Mouse (Mus musculus): ENCODE measurements around the gene Aadacl3. TPM values are rescaled to one million over a fixed set of nuclear protein-coding genes. Genes with fewer than 3 reads are reported as not detected.

Gene Aadacl3
- not detected in 2 replicates for polyA plus RNA-seq (2014; fragmentation: Nextera tagmentation; extraction: Ambion mirVana)

GRCm38 (mm10) chr4:144463656-144464055, at the start of gene Aadacl3:
Gene Aadacl3 (minus strand): TSS chr4:144463756.
- DNase-seq (no peak), ATAC-seq (ENCODE audit: insufficient read depth) (no peak)
- TF ChIP-seq CTCF (IDR thresholded peaks at IDR 0.05; ENCODE audit: low read depth): no peak
- Histone ChIP-seq H3K27ac (ENCODE audit: low read depth) (no peak within 1 kb of the TSS), H3K9me3 (ENCODE audit: low read depth, low read length) (no peaks in the 10 kb centered on the region), H3K27me3 (ENCODE audit: insufficient read depth, low read length) (no peaks in the 10 kb centered on the region), H3K4me3 (ENCODE audit: low read depth, low read length) (no peak within 1 kb of the TSS), H3K9ac (no peak within 1 kb of the TSS), H3K4me2 (no peak within 1 kb of the TSS), H3K4me1 (ENCODE audit: insufficient read depth) (no peaks in the 10 kb centered on the region), H3K36me3 (ENCODE audit: insufficient read depth) (no peaks in the 10 kb centered on the region)
- WGBS: 67% methylated on average over 3 of the region's 3 CpGs

- Histone ChIP-seq H3K27ac (ENCODE audit: low read depth) (no peak overlapping the region), H3K36me3 (ENCODE audit: insufficient read depth) (no peaks in the 10 kb centered on the region), H3K4me1 (ENCODE audit: insufficient read depth) (no peaks in the 10 kb centered on the region), H3K9me3 (ENCODE audit: low read depth, low read length) (no peaks in the 10 kb centered on the region), H3K4me2 (no peak overlapping the region), H3K27me3 (ENCODE audit: insufficient read depth, low read length) (no peaks in the 10 kb centered on the region), H3K4me3 (ENCODE audit: low read depth, low read length) (no peak overlapping the region), H3K9ac (no peak overlapping the region)
- ATAC-seq (ENCODE audit: insufficient read depth) (no peak), DNase-seq (no peak)
- TF ChIP-seq CTCF (IDR thresholded peaks at IDR 0.05; ENCODE audit: low read depth): no peak
- WGBS: 76% methylated on average over 1 of the region's 1 CpGs
Measured at GRCm38 (mm10) chr4:144506518-144506917, 43.0 kb upstream of the Aadacl3 start.

GRCm38 (mm10) chr4:144493331-144493730, 29.8 kb upstream of the Aadacl3 start:
- Histone ChIP-seq H3K4me3 (ENCODE audit: low read depth, low read length) (no peak overlapping the region), H3K4me1 (ENCODE audit: insufficient read depth) (no peaks in the 10 kb centered on the region), H3K27me3 (ENCODE audit: insufficient read depth, low read length) (no peaks in the 10 kb centered on the region), H3K36me3 (ENCODE audit: insufficient read depth) (no peaks in the 10 kb centered on the region), H3K9me3 (ENCODE audit: low read depth, low read length) (no peaks in the 10 kb centered on the region), H3K4me2 (no peak overlapping the region), H3K27ac (ENCODE audit: low read depth) (no peak overlapping the region), H3K9ac (no peak overlapping the region)
- DNase-seq (no peak), ATAC-seq (ENCODE audit: insufficient read depth) (no peak)
- no peak for TF ChIP-seq CTCF (IDR thresholded peaks at IDR 0.05; ENCODE audit: low read depth)

- 71% methylated on average over 1 of the region's 1 CpGs for WGBS
- no peaks in the 10 kb centered on the region for H3K36me3 ChIP-seq (ENCODE audit: insufficient read depth)
- no peak for TF ChIP-seq CTCF (IDR thresholded peaks at IDR 0.05; ENCODE audit: low read depth)
- no peak overlapping the region for H3K4me2 ChIP-seq
- H3K4me3 ChIP-seq (ENCODE audit: low read depth, low read length): no peak overlapping the region
- H3K9me3 ChIP-seq (ENCODE audit: low read depth, low read length): no peaks in the 10 kb centered on the region
- DNase-seq (no peak), ATAC-seq (ENCODE audit: insufficient read depth) (no peak)
- H3K4me1 ChIP-seq (ENCODE audit: insufficient read depth): no peaks in the 10 kb centered on the region
- no peak overlapping the region for H3K9ac ChIP-seq
- H3K27ac ChIP-seq (ENCODE audit: low read depth): no peak overlapping the region
- H3K27me3 ChIP-seq (ENCODE audit: insufficient read depth, low read length): no peaks in the 10 kb centered on the region
Measured at GRCm38 (mm10) chr4:144468091-144468490, 4.5 kb upstream of the Aadacl3 start.

GRCm38 (mm10) chr4:144465206-144465605, 1.6 kb upstream of the Aadacl3 start:
- ATAC-seq (ENCODE audit: insufficient read depth): no peak
- 65% methylated on average over 2 of the region's 2 CpGs for WGBS
- no peaks in the 10 kb centered on the region for H3K4me1 ChIP-seq (ENCODE audit: insufficient read depth)
- no peak overlapping the region for H3K9ac ChIP-seq
- no peak for DNase-seq
- H3K9me3 ChIP-seq (ENCODE audit: low read depth, low read length): no peaks in the 10 kb centered on the region
- no peak for TF ChIP-seq CTCF (IDR thresholded peaks at IDR 0.05; ENCODE audit: low read depth)
- no peaks in the 10 kb centered on the region for H3K27me3 ChIP-seq (ENCODE audit: insufficient read depth, low read length)
- no peaks in the 10 kb centered on the region for H3K36me3 ChIP-seq (ENCODE audit: insufficient read depth)
- H3K4me2 ChIP-seq: no peak overlapping the region
- H3K27ac ChIP-seq (ENCODE audit: low read depth): no peak overlapping the region
- H3K4me3 ChIP-seq (ENCODE audit: low read depth, low read length): no peak overlapping the region

- Histone ChIP-seq H3K4me2 (no peak within 1 kb of the TSS), H3K27ac (ENCODE audit: low read depth) (no peak within 1 kb of the TSS), H3K4me3 (ENCODE audit: low read depth, low read length) (no peak within 1 kb of the TSS), H3K27me3 (ENCODE audit: insufficient read depth, low read length) (no peaks in the 10 kb centered on the region), H3K9me3 (ENCODE audit: low read depth, low read length) (no peaks in the 10 kb centered on the region), H3K9ac (no peak within 1 kb of the TSS), H3K36me3 (ENCODE audit: insufficient read depth) (no peaks in the 10 kb centered on the region), H3K4me1 (ENCODE audit: insufficient read depth) (no peaks in the 10 kb centered on the region)
- no peak for ATAC-seq (ENCODE audit: insufficient read depth)
- WGBS: 71% methylated on average over 2 of the region's 2 CpGs
- DNase-seq: no peak
- no peak for TF ChIP-seq CTCF (IDR thresholded peaks at IDR 0.05; ENCODE audit: low read depth)
Measured at GRCm38 (mm10) chr4:144453217-144453616, 10.3 kb downstream of the Aadacl3 start, which contains the start of gene Gm9944. Gene Gm9944 (minus strand): TSS chr4:144453317.

- Histone ChIP-seq H3K4me1 (ENCODE audit: insufficient read depth) (no peaks in the 10 kb centered on the region), H3K9me3 (ENCODE audit: low read depth, low read length) (no peaks in the 10 kb centered on the region), H3K27ac (ENCODE audit: low read depth) (no peak overlapping the region), H3K36me3 (ENCODE audit: insufficient read depth) (no peaks in the 10 kb centered on the region), H3K9ac (no peak overlapping the region), H3K4me3 (ENCODE audit: low read depth, low read length) (no peak overlapping the region), H3K27me3 (ENCODE audit: insufficient read depth, low read length) (no peaks in the 10 kb centered on the region), H3K4me2 (no peak overlapping the region)
- ATAC-seq (ENCODE audit: insufficient read depth) (no peak), DNase-seq (no peak)
- TF ChIP-seq CTCF (IDR thresholded peaks at IDR 0.05; ENCODE audit: low read depth): no peak
- 73% methylated on average over 2 of the region's 2 CpGs for WGBS
Measured at GRCm38 (mm10) chr4:144448546-144448945, 15.0 kb downstream of the Aadacl3 start.

GRCm38 (mm10) chr4:144441582-144441981, 22.0 kb downstream of the Aadacl3 start:
- Histone ChIP-seq H3K27me3 (ENCODE audit: insufficient read depth, low read length) (no peaks in the 10 kb centered on the region), H3K27ac (ENCODE audit: low read depth) (no peak overlapping the region), H3K4me3 (ENCODE audit: low read depth, low read length) (no peak overlapping the region), H3K4me2 (no peak overlapping the region), H3K4me1 (ENCODE audit: insufficient read depth) (no peaks in the 10 kb centered on the region), H3K36me3 (ENCODE audit: insufficient read depth) (no peaks in the 10 kb centered on the region), H3K9ac (no peak overlapping the region), H3K9me3 (ENCODE audit: low read depth, low read length) (no peaks in the 10 kb centered on the region)
- ATAC-seq (ENCODE audit: insufficient read depth) (no peak), DNase-seq (no peak)
- no peak for TF ChIP-seq CTCF (IDR thresholded peaks at IDR 0.05; ENCODE audit: low read depth)
- 72% methylated on average over 1 of the region's 1 CpGs for WGBS
